Mouse (Mus musculus) hindbrain, postnatal 0 days (tissue): ENCODE data around the gene Thsd7a. TPM values are rescaled to one million over a fixed set of nuclear protein-coding genes. Genes with fewer than 3 reads are reported as not detected.

ENCODE experiments used
- ATAC-seq: fragments of 200-750 bp; cut with Nextera tagmentation; 2 replicates; pipeline ENCODE4 v1.8.0; 2017; ENCODE audit warnings: mild to moderate bottlenecking, moderate TSS enrichment, moderate library complexity
- DNase-seq: peaks from one replicate; pipeline ENCODE4 v3.0.0-alpha.2; 2015; ENCODE audit warnings: low spot score
- H3K27ac ChIP-seq: fragments of 300-500 bp; sonication (generic); 2 replicates; pipeline ENCODE4 v1.5.1; 2014; ENCODE audit warnings: mild to moderate bottlenecking
- H3K27me3 ChIP-seq: fragments of 300-500 bp; sonication (generic); 2 replicates; pipeline ENCODE4 v1.6.1; 2014; ENCODE audit warnings: low read length, mixed read lengths; ENCODE audit not compliant: insufficient read depth
- H3K36me3 ChIP-seq: fragments of 300-500 bp; sonication (generic); 2 replicates; pipeline ENCODE4 v1.6.1; 2014; ENCODE audit warnings: low read length, mixed read lengths; ENCODE audit not compliant: insufficient read depth
- H3K4me1 ChIP-seq: fragments of 300-500 bp; sonication (generic); 2 replicates; pipeline ENCODE4 v1.6.1; 2014; ENCODE audit warnings: antibody characterized with exemption, low read length, mixed read lengths; ENCODE audit not compliant: insufficient read depth
- H3K4me2 ChIP-seq: fragments of 300-500 bp; sonication (generic); 2 replicates; pipeline ENCODE4 v1.6.1; 2014; ENCODE audit warnings: low read depth, mild to moderate bottlenecking, low read length, moderate library complexity, mixed read lengths
- H3K4me3 ChIP-seq: fragments of 300-500 bp; sonication (generic); 2 replicates; pipeline ENCODE4 v1.5.1; 2014; ENCODE audit warnings: low read length
- H3K9ac ChIP-seq: fragments of 300-500 bp; sonication (generic); replicated peaks from 2 replicates; pipeline ENCODE4 v1.6.1; 2014; ENCODE audit warnings: mild to moderate bottlenecking, low read length, moderate library complexity, mixed read lengths
- H3K9me3 ChIP-seq: fragments of 300-500 bp; sonication (generic); 2 replicates; pipeline ENCODE4 v1.6.1; 2016; ENCODE audit warnings: low read length, mixed read lengths
- CTCF ChIP-seq: IDR thresholded peaks from 2 replicates; pipeline ENCODE4 v1.5.1; 2016; ENCODE audit warnings: antibody characterized with exemption, control low read depth, low read depth
- WGBS: fragments of 180-500 bp; shearing (Covaris S2); extraction: QIAGEN DNeasy Blood & Tissue Kit; methylation state at CpG from one replicate; pipeline ENCODE4 v1.1.7; 2014; 5-methylcytosine and 5-hydroxymethylcytosine counted together
- polyA plus RNA-seq: library from polyadenylated mRNA; unstranded; fragments of >200 nt; fragmentation: Nextera tagmentation; extraction: Ambion mirVana; gene quantifications from 2 replicates; pipeline ENCODE4 v1.2.1, GENCODE M21; 2015
- total RNA-seq: library from RNA; depleted of rRNA; stranded (reverse); fragments of >200 nt; gene quantifications from 2 replicates; pipeline ENCODE4 v1.2.3, GENCODE M21; 2014

Thsd7a gene
- total and polyA plus RNA-seq, 2 experiments from 2014 or later, result 16.5 to 20.8 TPM

GRCm38 (mm10) chr6:12560500-12560899 is 188.7 kb downstream of the Thsd7a start:
- DNase-seq, result no peak
- no peak for ATAC-seq
- Histone ChIP-seq H3K27ac (no peak overlapping the region), H3K9ac (no peak overlapping the region), H3K4me1 (no peaks in the 10 kb centered on the region), H3K4me3 (no peak overlapping the region), H3K27me3 (no peaks in the 10 kb centered on the region), H3K36me3 (no peaks in the 10 kb centered on the region), H3K4me2 (no peak overlapping the region), H3K9me3 (no peaks in the 10 kb centered on the region)
- TF ChIP-seq CTCF, result no peak
- 80% methylated on average over 2 of the region's 2 CpGs for WGBS

GRCm38 (mm10) chr6:12555114-12556099 is 193.8 kb downstream of the Thsd7a start:
- Histone ChIP-seq H3K4me1 (no peaks in the 10 kb centered on the region), H3K4me3 (no peak overlapping the region), H3K27ac (no peak overlapping the region), H3K9me3 (no peaks in the 10 kb centered on the region), H3K36me3 (0 out of 2 replicates have a peak, but pooled peaks cover 3% of the 10 kb centered on the region), H3K27me3 (no peaks in the 10 kb centered on the region), H3K4me2 (no peak overlapping the region), H3K9ac (no peak overlapping the region)
- no peak for TF ChIP-seq CTCF
- WGBS, result 82% methylated on average over 32 of the region's 32 CpGs
- DNase-seq (no peak), ATAC-seq (peak; percentile 43)

GRCm38 (mm10) chr6:12551176-12551575 is 198.0 kb downstream of the Thsd7a start:
- H3K27ac ChIP-seq, result no peak overlapping the region
- H3K4me3 ChIP-seq, result no peak overlapping the region
- WGBS, result 80% methylated on average over 3 of the region's 3 CpGs
- no peak overlapping the region for H3K4me2 ChIP-seq
- H3K9me3 ChIP-seq, result no peaks in the 10 kb centered on the region
- ATAC-seq (no peak), DNase-seq (no peak)
- no peak overlapping the region for H3K9ac ChIP-seq
- no peaks in the 10 kb centered on the region for H3K4me1 ChIP-seq
- H3K36me3 ChIP-seq, result 0 out of 2 replicates have a peak, but pooled peaks cover 3% of the 10 kb centered on the region
- no peaks in the 10 kb centered on the region for H3K27me3 ChIP-seq
- no peak for TF ChIP-seq CTCF

- no peak for ATAC-seq
These were observed 199.1 kb downstream of the Thsd7a start for GRCm38 (mm10) chr6:12550054-12550655.

GRCm38 (mm10) chr6:12544096-12544495 is 205.1 kb downstream of the Thsd7a start:
- DNase-seq, result no peak
- H3K4me3 ChIP-seq, result no peak overlapping the region
- no peak overlapping the region for H3K9ac ChIP-seq
- H3K9me3 ChIP-seq, result no peaks in the 10 kb centered on the region
- ATAC-seq, result no peak
- H3K36me3 ChIP-seq, result no peaks in the 10 kb centered on the region
- no peaks in the 10 kb centered on the region for H3K27me3 ChIP-seq
- 38% methylated on average over 5 of the region's 5 CpGs for WGBS
- no peak overlapping the region for H3K4me2 ChIP-seq
- no peak overlapping the region for H3K27ac ChIP-seq
- no peak for TF ChIP-seq CTCF
- H3K4me1 ChIP-seq, result no peaks in the 10 kb centered on the region

More at GRCm38 (mm10) chr6:12550054-12550655, 199.1 kb downstream of the Thsd7a start:
- Histone ChIP-seq H3K36me3 (0 out of 2 replicates have a peak, but pooled peaks cover 3% of the 10 kb centered on the region), H3K27ac (no peak overlapping the region), H3K4me3 (no peak overlapping the region), H3K9me3 (no peaks in the 10 kb centered on the region), H3K4me1 (no peaks in the 10 kb centered on the region), H3K9ac (no peak overlapping the region), H3K4me2 (no peak overlapping the region), H3K27me3 (no peaks in the 10 kb centered on the region)
- peak; percentile 18 for DNase-seq
- WGBS, result 41% methylated on average over 4 of the region's 4 CpGs
- TF ChIP-seq CTCF, result no peak

- H3K36me3 ChIP-seq, result no peaks in the 10 kb centered on the region
- 38% methylated on average over 3 of the region's 3 CpGs for WGBS
- H3K4me1 ChIP-seq, result no peaks in the 10 kb centered on the region
- no peak overlapping the region for H3K4me2 ChIP-seq
- H3K4me3 ChIP-seq, result no peak overlapping the region
- DNase-seq (no peak), ATAC-seq (no peak)
- H3K27me3 ChIP-seq, result no peaks in the 10 kb centered on the region
- no peak for TF ChIP-seq CTCF
- H3K9me3 ChIP-seq, result no peaks in the 10 kb centered on the region
- no peak overlapping the region for H3K9ac ChIP-seq
- H3K27ac ChIP-seq, result no peak overlapping the region
These were observed 206.7 kb downstream of the Thsd7a start for GRCm38 (mm10) chr6:12542496-12542895.
